Mouse (Mus musculus) liver, postnatal 0 days (tissue): ENCODE measurements around the gene Katnal1.

Experiments used
- CTCF ChIP-seq: sonication (generic); IDR thresholded peaks from 2 replicates; pipeline ENCODE4 v1.5.1; 2016; ENCODE audit warnings: antibody characterized with exemption, low read depth
- EP300 ChIP-seq: IDR thresholded peaks from 2 replicates; pipeline ENCODE4 v1.6.1; 2016; ENCODE audit warnings: antibody characterized with exemption, low read depth, mild to moderate bottlenecking

DNA sequence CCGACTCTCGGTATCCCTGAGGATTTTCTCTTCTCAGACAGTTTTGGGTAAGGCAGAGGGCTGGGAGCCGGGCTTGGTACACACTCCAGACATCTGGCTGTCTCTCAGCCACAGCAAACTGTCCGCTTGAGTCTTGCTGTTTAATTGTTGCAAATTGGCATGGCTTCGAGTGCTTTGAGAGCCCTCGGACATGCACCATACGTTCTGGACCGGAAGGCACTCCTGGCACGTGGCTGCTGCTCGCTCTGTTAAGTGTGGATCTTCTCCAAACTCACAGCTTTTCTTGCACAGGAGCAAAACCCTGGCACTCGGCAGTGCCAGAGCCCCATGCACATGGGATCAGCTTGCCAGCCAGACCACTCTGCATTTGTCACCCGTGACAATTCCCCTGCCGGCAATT is 106.3 kb downstream of the Katnal1 start:
- TF ChIP-seq CTCF (no peak), EP300 (no peak)
